Mouse (Mus musculus) inflammation-experienced regulatory T-cells, adult 6 months (primary cell): ENCODE measurements around the gene Slc30a1. TPM values are rescaled to one million over a fixed set of nuclear protein-coding genes. Genes with fewer than 3 reads are reported as not detected.

Experiments
- ATAC-seq: one replicate; pipeline ENCODE4 v1.8.0; 2017
- polyA plus RNA-seq, 3 experiments: library from polyadenylated mRNA; unstranded; fragments of 100-300 nt; shearing (Covaris generic); gene quantifications; one replicate each; pipeline ENCODE4 v1.2.1; 2017

The Slc30a1 gene
- 1 to 10 TPM; 1.3 to 1.6 (median 1.5) TPM for polyA plus RNA-seq

DNA sequence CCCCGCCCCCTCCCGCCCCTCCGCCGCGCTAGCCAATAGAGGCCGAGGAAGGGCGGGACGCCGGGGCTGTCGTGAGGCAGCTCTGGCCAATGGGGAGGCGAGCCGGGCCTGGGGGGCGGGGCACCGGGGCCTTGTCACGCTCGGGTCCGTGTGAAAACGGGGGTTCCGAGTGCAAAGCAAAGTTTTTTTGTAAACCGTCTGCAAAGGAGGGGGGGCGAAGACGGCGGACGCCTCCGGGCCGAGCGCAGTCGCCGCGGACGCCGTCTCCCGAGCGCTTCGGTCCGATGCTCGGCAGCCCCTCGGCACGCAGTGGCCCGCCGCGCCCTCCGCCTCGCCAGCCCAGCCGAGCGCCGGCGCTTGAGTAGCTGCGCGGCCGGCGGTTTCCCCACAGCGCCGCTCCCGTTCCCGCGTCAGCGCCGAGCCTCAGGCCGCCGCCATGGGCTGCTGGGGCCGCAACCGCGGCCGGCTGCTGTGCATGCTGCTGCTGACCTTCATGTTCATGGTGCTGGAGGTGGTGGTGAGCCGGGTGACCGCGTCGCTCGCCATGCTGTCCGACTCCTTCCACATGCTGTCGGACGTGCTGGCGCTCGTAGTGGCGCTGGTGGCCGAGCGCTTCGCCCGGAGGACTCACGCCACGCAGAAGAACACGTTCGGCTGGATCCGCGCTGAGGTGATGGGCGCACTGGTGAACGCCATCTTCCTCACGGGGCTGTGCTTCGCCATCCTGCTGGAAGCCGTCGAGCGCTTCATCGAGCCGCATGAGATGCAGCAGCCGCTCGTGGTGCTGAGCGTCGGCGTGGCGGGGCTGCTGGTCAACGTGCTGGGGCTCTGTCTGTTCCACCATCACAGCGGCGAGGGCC lies at the start of gene Slc30a1:
Gene Slc30a1 (plus strand): TSS at position 197 of the 860 bp plus-strand sequence.
- ATAC-seq = peak; percentile 93

DNA sequence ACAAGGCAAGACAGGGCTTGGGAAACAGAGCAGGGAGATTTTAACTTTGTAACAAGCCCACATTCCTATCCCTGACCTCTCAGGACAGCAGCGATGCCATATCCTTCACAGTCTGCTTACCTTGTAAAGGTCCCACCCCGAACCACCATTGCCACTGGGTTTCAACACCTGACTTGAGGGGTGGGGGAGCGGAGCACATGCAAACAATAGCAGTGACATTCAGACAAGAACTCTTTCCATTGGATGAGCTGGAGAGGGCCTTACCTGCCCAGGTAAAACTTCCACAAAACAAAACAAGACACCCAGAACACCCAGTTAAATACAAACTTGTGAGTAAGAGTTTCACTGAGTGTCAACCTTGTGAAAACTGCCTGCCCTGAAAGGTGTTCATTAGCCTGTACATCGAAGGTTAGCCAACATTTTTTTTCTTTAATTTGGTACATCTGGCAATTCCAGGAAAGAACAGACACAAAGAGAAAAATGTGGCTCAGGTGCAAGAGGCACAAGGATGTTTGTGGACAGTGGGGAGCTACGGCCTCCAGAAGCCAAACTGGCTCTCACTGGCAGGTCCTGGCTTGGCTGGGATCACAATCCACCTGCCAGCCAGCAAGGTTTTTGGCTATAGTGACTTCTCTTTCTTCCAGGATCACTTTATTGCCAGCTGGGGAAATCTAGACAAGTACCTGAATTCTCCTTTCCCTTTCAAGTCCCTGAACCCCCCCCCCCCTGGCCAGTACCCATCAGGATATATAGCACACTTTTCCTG lies 49.5 kb upstream of the Slc30a1 start:
- ATAC-seq = no peak

DNA sequence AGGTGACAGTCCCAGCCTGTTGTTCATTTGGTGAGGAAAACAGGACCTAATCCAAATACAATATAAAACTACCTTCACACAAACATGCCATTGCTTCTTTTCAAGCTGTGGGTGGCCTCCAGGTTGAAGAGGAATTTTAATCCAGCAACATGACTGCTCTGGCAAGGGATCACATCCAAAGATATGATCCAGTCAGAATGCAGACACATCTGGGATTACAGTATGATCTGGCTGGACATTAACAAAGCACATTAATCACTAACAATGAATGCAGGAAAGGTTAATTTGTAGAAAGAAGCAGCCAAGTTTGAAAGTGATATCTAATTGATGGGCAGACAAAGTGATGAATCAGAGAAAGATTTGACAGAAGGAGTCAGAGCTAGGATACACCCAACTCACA lies 48.4 kb upstream of the Slc30a1 start:
- ATAC-seq = no peak

DNA sequence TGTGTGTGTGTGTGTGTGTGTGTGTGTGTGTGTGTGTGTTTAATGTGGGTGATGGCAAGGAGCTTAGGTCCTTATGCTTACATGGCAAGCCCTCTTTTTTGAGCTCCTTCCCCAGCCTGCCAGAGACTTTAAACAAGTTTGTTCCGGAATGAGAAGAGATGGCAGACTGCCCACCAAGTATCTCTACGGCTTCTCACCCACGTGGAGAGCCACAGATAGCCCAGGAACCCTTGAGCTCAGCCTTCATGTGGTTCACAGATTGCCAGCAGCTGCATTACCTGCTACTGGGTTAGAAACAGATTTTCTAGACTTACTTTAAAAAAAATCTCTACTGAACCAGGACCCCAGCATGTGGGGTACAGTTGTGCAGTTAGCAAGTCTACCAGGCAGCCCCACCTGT lies 46.7 kb upstream of the Slc30a1 start:
- no peak for ATAC-seq

DNA sequence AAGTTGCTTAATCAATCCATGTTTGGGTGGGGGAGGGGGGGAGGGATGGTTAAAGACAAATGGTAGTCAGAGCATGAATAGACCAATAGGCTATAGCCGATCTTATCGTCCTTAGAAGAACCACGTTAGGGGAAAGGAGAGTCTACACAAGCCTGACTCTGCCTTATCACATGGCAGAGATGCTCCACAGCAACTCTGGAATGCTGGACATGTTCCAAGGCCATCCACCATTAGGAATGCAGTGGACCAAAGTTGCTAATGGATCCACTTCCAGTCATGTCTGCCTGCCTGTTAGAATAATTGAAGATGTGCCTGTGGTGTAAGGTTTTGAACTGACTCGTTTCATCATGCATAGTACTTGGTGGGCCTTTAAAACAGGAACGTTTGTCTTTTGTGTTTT lies 45.3 kb upstream of the Slc30a1 start:
- no peak for ATAC-seq

DNA sequence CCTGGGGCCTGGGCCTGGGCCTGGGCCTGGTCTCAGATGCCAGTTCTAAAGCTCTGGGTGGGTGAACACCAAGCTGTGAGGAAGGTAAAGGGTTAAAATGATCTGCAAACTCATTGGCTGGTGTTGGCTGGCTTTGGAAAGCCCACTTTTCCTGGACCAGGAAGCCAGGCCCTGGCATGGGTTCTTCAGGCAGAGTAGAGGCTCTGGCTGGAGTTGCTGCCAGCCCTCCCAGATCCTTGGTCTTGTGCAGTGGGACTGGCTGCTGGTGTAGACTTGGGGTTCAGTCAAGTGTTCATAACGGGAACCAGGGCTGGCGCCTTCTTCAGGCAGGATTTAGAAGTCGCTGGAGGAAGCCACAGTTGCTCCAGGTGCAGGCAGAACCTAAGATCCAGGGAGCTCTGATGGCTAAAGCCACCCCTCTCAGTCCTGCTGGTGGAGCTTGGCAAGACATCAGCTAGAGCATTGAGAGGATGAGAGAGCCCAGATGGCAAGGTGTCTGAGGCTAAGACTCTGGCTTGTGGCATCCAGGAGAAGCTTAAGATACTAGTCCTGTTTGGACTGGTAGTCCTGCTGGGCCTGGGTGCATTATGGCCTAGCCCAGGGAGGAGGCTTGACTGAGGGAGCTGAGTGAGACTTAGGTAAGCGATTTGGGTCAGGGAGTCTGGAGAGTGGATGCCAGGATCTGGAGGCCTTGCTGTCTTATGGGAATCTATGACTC lies 42.6 kb upstream of the Slc30a1 start:
- no peak for ATAC-seq

DNA sequence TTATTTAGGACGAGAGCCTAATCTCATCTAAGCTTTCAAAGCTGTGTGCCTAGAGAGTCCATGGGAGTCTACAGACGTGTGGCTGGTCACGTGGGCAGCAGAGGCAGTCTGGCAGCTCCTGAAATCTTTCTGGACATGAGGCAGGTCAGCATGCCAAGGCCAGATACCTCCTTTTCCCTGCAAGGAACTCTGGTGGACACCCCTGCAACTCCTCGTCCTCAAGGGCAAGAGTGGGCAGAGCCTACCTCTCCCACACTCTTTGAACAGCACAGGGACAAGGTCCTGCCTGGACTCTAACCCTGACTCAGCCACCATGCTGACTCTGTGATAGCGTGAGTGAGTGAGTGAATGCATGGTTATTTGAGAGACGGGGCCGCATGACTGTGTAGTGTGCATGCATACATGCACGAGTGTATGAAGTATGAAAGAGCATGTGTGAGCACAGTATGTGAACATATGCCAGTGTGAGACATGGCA lies 42.0 kb upstream of the Slc30a1 start:
- ATAC-seq = no peak

DNA sequence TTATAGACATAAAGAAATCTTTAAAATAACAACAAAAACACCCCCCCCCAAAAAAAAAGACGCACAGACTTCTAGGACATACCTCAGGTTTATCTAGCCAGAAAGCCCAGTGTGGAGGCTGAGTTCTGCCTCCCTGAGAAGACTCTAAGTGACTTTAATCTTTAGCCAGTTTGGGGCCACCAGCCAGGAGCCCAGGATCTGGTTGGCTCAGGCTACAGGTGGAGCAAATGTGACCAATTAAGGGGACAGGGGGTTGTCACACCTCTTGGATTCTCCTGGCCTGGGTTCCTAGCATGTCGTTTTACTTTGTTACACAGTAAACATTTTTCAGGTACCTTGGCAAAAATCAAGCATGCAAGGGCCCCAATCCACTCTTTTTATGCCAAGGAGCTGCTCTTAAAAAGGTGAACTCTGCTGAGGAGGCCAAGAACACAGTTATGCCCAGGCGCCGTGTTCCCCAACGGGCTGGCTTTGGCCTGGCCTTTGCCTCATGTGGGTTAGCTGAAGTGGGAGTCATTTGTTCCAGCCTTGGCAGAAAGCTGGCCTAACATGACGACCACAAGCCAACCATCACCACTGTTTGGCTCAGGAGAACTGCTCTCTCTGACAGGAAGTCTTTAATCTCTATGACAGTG lies 34.4 kb upstream of the Slc30a1 start:
- ATAC-seq = no peak

DNA sequence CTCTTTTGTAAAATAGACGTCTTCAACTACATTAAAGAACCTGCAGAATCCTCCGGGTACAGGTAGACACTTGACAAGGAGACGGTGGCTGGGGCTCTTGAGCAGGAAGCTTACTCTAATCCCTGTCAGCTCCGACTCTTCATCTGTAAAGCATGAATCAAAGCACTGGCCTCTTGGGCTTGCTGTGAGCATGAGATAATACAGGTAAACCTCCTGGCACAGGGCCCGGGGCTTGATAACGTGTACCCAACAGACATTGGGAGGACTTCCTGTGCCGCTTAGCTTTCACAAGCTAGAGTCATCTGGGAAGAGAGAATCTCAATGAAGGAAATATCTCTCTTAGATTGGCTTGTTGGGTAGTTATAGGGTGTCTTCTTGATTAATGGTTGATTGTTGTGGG lies 31.6 kb upstream of the Slc30a1 start:
- no peak for ATAC-seq

DNA sequence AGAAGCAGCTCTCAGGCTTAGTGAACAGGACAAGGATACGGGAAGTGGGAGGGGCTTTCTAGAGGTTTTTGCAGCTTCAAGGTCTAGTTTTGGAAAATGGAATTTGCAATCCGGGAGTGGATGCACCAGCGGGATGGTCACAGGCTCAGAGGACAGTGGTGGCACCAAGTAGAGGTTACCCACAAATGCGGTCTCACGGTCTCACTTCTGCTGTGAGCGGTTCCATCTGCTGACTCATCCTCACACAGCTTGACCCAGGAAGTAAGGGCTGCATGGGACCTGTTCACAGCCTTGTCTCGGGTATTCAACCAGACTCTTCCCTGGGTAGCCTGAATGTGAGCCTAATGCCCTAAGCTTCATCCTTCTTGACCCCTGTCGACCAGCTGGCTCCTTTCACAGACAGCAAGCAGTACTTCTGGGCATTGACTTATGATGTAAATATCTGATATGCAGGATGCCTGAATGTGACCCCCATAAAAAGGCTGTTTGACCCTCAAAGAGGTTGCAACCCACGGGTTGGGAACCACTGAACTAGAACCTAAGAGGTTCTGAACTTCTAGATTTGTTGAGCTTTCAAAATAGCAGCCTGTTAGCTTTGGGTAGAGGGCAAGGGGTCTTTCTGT lies 30.8 kb upstream of the Slc30a1 start:
- ATAC-seq = no peak

DNA sequence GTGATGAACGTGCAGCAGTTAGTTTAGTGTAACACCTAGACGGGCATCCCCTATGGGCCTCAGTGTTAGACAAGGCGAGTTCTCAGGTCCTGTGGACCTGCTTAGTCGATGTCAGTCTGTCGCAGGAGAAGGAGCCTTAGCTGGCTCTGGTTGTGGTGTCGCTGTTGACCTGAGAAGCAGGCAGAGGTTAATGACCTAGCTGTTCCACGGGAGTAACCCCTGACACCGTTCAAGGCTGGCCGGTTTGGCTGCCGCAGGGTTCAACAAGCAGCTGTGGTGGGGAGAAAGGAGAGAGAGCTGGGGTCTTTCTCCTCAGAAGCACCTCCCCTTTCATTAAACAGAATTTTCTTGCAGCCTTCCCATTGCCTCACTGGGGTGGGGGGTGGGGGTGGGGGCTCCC lies 28.9 kb upstream of the Slc30a1 start:
- ATAC-seq = no peak

DNA sequence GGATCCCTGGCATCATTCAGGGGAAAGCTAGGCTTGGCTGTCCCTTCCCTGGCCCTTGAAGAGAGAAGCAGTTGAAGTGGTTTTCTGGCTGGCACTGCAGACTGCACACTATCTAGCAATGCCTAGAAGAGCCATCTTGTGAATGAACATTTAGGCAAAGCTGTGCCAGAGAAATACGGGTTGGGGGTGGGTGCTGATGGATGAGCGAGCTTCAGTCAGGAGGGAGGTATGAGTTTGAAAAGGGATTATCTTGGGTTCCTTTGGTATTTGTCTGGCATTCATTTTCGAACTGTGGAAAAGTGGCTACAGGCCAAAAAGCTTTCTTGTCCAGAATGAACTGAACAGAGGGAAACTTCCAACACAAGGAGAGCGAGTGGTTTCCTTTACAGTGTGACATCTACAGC lies 28.0 kb upstream of the Slc30a1 start:
- ATAC-seq = no peak

DNA sequence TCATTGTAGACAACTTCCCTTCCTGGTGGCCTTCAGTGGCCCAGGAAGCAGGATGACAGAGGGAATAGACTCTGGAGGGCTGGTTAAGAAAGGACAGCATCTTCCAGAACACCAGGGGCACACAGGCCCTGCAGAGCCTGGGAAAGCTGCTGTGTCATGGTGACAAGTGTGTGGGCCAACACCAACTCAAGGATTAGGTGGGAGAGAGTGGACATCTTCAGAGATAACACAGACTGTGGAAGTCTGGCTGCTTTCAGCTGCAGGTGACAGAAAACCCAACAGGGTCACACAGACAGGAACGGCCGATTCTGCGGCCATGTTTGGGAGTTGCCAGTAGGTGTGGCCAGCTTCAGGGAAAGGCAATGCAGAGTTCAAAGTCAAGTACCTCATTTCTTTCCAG lies 26.3 kb upstream of the Slc30a1 start:
- ATAC-seq = no peak

DNA sequence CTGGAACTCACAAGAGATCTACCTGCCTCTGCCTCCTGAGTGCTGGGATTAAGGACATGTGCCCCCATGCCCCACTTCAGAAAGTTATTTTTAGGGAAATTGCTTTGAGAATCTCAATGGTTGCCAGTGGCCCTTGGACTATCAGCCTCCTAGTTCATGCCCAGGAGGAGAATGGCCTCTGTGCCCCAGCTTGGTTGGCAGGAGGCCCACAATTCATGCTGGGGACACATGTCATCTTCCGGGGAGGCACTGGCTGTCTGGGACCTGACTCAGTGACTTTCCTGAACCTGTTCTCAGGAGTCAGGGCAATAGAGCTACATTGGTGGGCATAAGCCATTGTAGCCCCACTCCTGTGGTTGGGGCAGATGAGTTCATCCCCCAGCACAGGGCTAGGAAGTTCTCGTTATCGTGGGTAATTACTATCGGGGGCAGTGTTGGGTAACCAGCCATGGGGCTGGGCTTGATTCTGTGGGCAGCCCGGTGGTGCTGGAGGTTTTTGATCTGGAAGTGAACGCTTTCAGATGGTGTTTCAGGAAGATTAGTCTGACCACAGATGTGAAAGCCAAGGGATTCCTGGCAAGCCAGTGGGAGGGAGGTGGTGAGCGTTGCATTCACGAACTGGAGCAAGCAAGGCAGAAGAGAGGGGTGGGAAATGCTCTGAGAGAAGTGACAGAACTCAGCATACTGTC lies 25.5 kb upstream of the Slc30a1 start:
- ATAC-seq = no peak

DNA sequence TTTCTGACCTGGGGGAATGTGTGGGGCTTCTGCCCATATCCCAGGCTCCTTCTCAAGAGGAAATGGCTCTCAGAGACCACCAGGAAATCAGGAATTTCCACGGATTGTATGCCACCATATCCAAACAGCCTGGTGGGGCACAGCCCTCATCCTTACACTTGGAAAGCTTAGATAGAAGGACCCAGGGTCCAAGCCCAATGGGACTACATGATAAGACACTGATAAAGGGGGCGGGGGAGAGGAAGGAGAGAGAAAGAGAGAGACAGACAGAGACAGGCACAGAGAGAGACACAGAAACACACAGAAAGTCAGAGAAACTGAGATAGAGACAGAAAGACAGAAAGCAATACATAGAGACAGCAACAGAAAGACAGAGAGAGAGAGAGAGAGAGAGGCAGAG lies 24.9 kb upstream of the Slc30a1 start:
- no peak for ATAC-seq

DNA sequence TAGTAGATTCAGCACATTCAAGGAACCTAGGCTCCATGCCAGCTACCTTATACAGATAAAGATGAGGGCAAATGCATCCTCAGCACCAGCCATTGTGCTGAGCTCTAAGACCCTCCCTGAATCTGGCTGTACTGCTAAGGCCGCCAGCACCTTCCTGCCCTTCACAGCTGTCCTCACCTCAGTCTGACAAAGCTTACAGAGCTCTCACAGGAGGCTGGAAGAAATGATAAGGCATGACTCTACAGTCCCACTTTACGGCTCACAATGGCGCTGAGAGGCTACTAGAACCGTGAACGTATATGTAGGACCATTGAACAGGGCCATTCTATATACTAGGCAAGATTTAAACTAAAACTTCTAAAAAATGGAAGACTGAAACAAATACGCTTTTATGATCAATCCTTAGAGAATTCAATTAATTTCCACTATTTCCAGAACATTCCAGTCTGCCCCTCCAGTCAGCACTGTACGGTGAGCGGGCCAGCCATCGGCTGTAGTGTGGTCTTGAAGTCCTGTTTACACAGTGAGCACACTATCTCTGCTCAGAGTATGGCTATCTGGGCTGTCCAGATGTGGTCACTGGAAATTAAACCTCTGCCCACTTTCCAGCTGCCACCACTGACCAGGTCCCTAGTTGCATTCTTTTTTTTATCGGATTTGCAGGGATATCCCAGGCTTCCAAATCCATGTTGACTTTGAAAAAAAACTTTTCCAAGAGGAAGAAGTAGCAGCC lies 23.9 kb upstream of the Slc30a1 start:
- no peak for ATAC-seq

DNA sequence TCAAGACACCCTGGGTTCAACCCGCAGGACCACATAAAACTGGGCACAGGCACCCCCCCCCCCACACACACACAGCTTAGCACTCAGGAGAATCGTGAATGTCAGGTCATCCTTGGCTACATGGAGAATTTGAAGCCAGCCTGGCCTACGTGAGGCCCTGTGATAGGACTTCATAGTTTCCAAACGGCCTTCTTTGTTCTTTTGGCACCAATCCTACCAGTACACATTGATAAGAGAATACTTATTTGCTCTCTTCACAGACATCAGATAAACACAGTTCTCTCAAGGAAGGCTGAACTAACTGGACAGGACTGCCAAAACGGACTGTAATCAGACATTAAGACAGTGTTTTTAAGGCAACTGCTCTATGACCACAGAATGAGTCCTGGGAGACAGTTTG lies 22.9 kb upstream of the Slc30a1 start:
- no peak for ATAC-seq

DNA sequence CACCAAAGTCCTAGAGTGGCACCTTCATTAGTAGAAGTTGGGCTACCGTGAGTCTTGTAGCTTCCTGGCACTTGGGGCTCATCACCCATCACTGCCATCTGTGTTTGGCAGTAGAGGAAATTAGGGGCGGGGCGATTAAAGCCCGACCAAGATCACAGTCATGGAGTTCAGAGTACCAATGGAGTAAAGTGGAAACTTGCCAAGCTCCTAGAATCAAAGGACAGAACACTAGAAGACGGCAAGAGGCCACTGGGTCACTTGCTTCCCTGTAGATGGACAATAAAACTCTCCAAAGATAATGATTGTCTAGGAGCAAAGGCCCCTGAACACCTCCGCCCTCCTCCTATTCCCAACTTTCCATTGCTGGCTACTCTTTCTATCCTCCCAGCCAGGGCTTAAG lies 14.7 kb upstream of the Slc30a1 start:
- ATAC-seq = no peak

DNA sequence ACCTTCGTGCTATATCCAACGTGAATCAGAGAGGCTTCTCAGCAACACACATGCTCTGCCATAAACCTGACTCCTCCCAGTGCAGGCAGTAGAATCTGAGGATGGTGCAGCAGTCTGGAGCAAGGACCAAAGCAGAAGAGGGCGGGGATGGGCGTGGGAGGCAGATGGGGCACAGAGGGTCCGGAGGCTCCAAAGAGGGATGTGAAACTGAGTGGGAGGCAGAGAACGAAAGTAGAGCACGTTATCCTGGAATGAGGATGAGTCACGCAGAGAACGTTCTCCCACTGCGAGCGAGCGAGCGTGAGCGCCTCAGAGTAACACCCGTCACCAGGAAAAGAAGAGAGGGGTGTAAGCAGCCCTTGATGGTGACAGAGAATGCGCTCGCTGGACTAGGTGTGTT lies 12.2 kb upstream of the Slc30a1 start:
- no peak for ATAC-seq

DNA sequence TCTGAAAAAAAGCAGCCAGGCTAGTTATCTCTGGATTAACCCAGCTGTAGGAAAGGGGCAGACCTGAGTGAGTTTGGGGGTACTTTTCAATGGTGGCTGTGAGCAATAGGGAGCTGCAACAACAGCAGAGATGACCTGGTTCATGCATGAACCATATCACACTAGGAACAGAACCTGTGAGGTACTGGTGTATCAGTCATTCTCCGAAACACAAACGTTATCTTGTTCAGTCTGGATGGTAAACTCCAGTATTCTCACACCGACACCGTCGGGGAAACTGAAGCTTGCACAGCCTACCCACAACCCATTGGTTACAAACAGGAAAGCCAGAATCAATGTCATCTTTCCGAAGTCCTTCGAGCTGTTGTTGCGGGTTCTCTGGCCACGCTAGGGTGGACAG lies 11.7 kb upstream of the Slc30a1 start:
- no peak for ATAC-seq
